Mouse (Mus musculus) right cerebral cortex, postnatal 4 days (tissue): ENCODE results near the gene 2010111I01Rik.
"Not testable (repeated sequence)": the region's sequence is repeated elsewhere in the genome, so short reads cannot be mapped to it uniquely, and the experiment has no call there.

Experiments used
- DNase-seq: peaks from one replicate; pipeline ENCODE4 v3.0.0-alpha.2; 2022

2010111I01Rik gene

GRCm38 (mm10) chr13:63297003-63297402, 332.3 kb downstream of the 2010111I01Rik start:
- DNase-seq = no peak

GRCm38 (mm10) chr13:63297933-63298332, 333.2 kb downstream of the 2010111I01Rik start:
- DNase-seq = no peak

GRCm38 (mm10) chr13:63298931-63299330, 334.2 kb downstream of the 2010111I01Rik start:
- no peak for DNase-seq

- no peak for DNase-seq
Measured at GRCm38 (mm10) chr13:63300929-63301328, 336.2 kb downstream of the 2010111I01Rik start.

- no peak for DNase-seq
Measured at GRCm38 (mm10) chr13:63301764-63302209, 337.1 kb downstream of the 2010111I01Rik start.

GRCm38 (mm10) chr13:63302381-63302780, 337.7 kb downstream of the 2010111I01Rik start:
- no peak for DNase-seq

GRCm38 (mm10) chr13:63304124-63304792, 339.6 kb downstream of the 2010111I01Rik start:
- no peak for DNase-seq

GRCm38 (mm10) chr13:63304799-63305159, 340.1 kb downstream of the 2010111I01Rik start:
- no peak for DNase-seq

GRCm38 (mm10) chr13:63305160-63306011, 340.7 kb downstream of the 2010111I01Rik start:
- DNase-seq = no peak

- no peak for DNase-seq
Measured at GRCm38 (mm10) chr13:63306768-63307167, 342.1 kb downstream of the 2010111I01Rik start.

- DNase-seq = no peak
Measured at GRCm38 (mm10) chr13:63309563-63309962, 344.9 kb downstream of the 2010111I01Rik start.

- no peak for DNase-seq
Measured at GRCm38 (mm10) chr13:63311156-63311555, 346.5 kb downstream of the 2010111I01Rik start.

GRCm38 (mm10) chr13:63313247-63313646, 348.6 kb downstream of the 2010111I01Rik start:
- DNase-seq = no peak

- DNase-seq = no peak
Measured at GRCm38 (mm10) chr13:63313748-63314607, 349.3 kb downstream of the 2010111I01Rik start.

- DNase-seq = no peak
Measured at GRCm38 (mm10) chr13:63314608-63314920, 349.9 kb downstream of the 2010111I01Rik start.

GRCm38 (mm10) chr13:63315111-63315510, 350.4 kb downstream of the 2010111I01Rik start:
- DNase-seq = not testable (repeated sequence)

- no peak for DNase-seq
Measured at GRCm38 (mm10) chr13:63315777-63316176, 351.1 kb downstream of the 2010111I01Rik start.

GRCm38 (mm10) chr13:63316407-63316806, 351.7 kb downstream of the 2010111I01Rik start:
- no peak for DNase-seq

GRCm38 (mm10) chr13:63317681-63318104, 353.0 kb downstream of the 2010111I01Rik start:
- DNase-seq = no peak

- no peak for DNase-seq
Measured at GRCm38 (mm10) chr13:63319814-63320213, 355.1 kb downstream of the 2010111I01Rik start.

- DNase-seq = no peak
Measured at GRCm38 (mm10) chr13:63321689-63322088, 357.0 kb downstream of the 2010111I01Rik start.

- no peak for DNase-seq
Measured at GRCm38 (mm10) chr13:63322756-63323155, 358.1 kb downstream of the 2010111I01Rik start.
